Mouse (Mus musculus) neutrophil, adult 5-6 weeks (primary cell): ENCODE data around the gene Lypla2. TPM values are rescaled to one million over a fixed set of nuclear protein-coding genes. Genes with fewer than 3 reads are reported as not detected.
"Not testable (repeated sequence)": the region's sequence is repeated elsewhere in the genome, so short reads cannot be mapped to it uniquely, and the experiment has no call there.

Experiments used
- ATAC-seq: fragments of 151-379, 151-347 bp; 2 replicates; pipeline ENCODE4 v1.8.0; 2017; ENCODE audit warnings: mild to moderate bottlenecking, moderate TSS enrichment; ENCODE audit not compliant: insufficient number of reproducible peaks, poor library complexity, low FRiP score, severe bottlenecking; ENCODE audit errors: extremely low read depth
- total RNA-seq: library from RNA; stranded (forward); fragments of 200-1000 nt; gene quantifications from 2 replicates; pipeline ENCODE4 v1.2.3, GENCODE M21; 2017

Lypla2 gene
- total RNA-seq, 1 experiment from 2014 or later = 41.0 TPM

- not testable (repeated sequence) for ATAC-seq
Observed at GRCm38 (mm10) chr4:135980223-135980622, 7.8 kb upstream of the Lypla2 start.

DNA sequence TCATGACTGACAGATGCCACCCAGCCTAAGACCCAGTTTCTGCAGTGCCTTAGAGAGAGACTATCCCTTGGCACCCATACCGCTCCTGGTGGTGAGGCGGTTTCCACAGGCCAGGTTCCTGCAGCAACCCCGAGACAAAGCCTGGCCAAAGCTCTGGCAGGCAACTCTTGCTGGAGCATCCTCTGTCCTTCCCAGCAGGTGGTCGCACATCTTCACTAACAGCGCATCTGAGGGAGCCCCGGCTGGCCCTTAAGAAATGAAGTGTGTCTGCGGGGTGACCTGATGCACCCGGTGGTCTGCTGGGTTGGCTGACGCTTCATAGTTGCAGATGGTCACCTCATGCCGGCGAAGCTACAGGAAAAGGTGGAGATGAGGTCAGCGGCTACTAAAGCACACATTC lies 3.7 kb upstream of the Lypla2 start:
- ATAC-seq = no peak

DNA sequence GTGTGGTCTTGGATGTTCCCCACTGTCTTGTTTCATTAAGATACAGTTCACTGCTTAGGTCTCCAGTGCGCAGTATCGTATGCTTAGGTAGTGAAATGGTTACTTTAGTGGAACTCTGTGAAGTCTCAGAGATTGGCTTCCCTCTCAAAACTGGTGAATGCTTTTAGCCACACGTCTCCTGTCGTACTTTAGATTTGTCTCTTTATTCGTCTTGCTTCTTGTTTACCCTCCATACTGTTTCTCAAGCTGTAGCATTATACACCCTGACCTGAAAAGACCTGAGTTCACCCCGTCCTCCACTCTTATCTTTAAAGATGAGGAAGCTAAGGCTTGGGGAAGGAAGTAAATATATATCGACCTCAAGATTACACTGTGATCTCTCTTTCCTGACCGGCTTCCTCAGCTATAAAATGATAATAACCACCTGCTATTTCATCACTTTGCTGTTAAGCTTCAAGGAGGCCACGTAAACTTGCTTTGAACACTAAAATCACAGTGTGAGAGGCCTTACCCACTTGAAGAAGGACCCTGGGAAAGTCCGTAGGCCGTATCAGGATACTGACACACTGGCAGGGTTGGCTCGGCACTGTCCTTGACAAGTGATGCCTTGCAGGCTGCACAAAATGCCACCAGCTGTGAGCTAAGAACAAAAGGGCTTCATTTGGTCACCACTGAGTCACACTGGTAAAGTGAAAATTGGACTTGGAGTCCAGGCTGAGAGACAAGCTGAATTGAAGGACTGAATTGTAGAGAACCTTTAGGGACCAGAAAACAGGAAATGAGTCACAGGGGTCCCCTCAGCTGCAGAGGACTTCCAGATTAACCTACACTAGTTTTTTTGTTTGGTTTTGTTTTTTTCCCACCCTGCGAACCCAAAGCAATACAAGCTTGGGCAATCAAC lies 735 bp upstream of the Lypla2 start:
- ATAC-seq = no peak; the same call in 1 of the 2 replicates

DNA sequence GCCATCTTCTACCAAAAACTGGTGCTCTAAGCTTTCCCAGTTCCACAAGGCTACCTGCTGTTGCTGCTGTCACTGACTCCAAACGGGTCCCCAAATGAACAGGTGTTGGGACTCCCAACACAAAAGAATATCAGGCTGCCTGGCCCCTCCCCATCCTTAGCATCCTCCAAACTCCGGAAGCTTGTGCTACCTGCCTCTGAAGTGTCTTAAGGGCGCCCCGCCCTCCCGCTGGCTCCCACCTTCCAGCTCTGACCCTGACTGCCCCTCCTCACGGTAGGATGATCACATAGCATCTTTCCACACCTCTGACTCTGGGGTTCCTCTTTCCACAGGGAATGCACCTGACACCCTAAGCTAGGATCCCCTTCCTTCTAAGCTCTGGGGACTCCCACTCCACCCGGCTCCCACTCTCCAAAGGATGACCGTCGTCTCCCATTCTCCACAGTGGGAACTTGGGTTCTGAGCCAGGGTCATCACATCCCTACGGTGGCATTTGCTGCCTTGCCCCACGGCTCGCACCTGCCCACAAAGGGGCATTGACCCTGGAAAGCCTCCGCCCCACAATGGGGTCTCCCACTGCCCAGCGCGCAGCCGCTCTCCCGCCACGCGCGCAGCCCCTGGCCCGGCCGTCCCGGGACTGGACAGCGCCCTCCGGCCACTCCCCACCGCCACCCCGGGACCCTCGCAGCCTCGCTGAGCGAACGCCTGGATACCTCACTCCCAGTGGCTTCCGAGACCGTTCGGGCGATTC lies 446 bp downstream of the Lypla2 start:
- ATAC-seq = peak; percentile 21; the same call in 1 of the 2 replicates

- ATAC-seq = no peak
Observed at GRCm38 (mm10) chr4:135970585-135970984, 1.8 kb downstream of the Lypla2 start.

DNA sequence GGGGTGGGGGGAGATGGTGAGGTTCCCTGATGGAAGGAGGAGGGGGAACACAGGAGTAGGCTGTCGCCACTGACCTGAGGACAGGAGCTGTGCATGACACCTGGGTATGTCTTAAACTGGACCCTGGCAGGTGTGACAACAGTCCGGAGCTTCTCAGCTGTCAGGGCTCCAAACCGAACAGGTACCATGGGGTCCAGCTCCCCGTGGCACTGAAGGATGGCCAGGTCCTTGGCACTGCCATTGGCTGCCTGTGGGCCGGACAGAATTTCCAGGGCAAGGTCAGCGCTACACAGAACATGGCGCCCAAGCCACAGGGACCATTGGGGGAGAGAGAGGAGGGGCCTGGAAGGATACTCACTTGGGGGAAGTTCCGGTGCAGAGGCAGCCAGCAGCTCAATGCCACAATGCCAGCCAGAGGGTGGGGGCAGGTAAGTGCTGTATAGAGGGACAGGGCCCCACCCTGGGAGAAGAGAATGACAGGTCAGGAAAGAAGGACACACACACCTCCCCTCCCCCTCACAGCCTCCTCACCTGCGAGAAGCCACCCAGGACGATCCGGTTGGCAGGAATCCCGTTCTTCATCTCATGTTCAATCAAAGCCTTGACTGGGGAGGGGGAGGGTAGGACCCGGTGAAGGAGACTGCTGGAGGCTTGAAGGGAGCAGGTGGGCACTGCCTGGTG lies 3.2 kb downstream of the Lypla2 start:
- no peak for ATAC-seq

- ATAC-seq = no peak
Observed at GRCm38 (mm10) chr4:135968271-135968869, 4.1 kb downstream of the Lypla2 start.

DNA sequence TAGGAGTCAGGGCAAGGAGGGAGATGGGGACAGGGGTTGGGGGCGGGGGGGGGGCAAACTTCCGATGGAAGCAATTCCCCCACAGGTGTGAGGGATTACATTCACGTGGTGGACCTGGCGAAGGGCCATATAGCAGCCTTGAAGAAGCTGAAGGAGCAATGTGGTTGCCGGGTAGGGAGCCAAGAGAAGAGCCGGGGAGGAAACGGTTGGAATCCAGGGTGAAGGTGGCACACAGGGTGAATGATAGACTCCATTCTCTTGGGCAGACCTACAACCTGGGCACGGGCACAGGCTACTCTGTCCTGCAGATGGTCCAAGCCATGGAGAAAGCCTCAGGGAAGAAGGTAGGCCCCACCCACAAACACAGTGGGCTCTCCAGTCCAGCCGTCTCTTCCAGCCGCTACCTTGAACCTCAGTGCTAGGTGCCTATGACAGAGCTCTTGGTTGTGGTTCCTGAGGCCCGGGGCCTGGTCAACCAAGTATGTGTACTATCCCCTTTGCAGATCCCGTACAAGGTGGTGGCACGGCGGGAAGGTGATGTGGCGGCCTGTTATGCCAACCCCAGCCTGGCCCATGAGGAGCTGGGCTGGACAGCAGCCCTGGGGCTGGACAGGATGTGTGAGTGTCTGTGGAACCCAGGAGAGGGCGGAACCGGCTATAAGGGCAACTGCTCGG lies 5.2 kb downstream of the Lypla2 start:
- ATAC-seq = no peak

GRCm38 (mm10) chr4:135966283-135966682 lies 6.1 kb downstream of the Lypla2 start:
- ATAC-seq = no peak

DNA sequence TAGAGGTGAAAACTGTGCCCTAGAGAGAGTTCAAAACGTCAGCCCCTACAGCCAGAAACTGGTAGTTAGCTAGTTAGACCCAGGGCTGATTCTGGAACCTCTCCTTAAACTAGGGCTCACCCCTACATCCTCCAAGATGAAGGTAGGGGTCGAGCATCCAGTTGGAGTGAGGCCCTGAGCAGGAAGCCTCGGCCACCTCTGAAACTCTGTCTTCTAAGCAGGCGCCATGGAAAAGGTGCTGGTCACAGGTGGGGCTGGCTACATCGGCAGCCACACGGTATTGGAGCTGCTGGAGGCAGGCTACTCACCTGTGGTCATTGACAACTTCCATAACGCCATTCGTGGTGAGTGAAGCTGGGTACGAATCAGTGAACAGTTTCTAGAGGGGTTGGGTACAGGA lies 7.3 kb downstream of the Lypla2 start:
- ATAC-seq = no peak

DNA sequence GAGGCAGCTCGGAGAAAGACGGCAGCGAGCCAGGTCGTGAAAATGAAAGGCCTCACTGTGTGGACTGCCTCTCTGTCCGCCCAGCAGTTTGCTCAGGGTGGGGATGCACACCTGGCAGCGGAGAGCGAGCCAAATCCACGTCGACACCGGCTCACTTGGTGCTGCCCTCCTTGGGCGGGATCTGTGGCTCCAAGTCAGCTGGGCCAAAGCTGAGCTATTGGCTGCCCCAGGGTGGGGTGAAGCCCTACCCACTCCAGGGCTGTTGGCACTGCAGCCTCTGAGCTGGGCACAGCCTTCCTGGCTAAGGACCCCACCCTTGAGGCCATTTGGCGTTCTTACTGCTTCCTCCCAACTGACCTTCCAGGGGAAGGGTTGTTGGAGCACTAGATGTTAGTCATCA lies 8.0 kb downstream of the Lypla2 start:
- no peak for ATAC-seq

GRCm38 (mm10) chr4:135963457-135964193 lies 8.8 kb downstream of the Lypla2 start, which contains the start of gene Gale:
Gene Gale, plus strand, starts transcription at chr4:135963727.
- ATAC-seq = peak; percentile 89

DNA sequence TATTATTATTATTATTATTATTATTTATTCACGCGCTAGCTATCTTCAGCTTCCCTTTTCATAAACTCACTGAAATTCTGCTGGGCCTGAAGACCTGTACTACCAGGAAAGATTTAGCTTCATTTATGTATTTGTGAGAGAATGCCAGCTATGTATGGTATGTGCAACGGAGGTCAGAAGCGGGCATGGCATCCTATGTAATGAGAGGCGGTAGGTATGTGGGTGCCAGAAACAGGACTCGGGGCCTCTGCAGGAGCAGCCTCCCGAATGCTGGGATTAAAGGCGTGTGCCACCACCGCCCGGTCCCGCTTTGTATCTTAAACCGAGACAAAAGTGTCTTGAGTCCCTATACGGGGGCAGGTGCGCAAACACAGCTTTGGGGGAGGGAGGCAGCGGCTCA lies 9.5 kb downstream of the Lypla2 start:
- no peak for ATAC-seq

GRCm38 (mm10) chr4:135962198-135962597 lies 10.2 kb downstream of the Lypla2 start:
- ATAC-seq = no peak

- no peak for ATAC-seq
Observed at GRCm38 (mm10) chr4:135961709-135962108, 10.7 kb downstream of the Lypla2 start.

DNA sequence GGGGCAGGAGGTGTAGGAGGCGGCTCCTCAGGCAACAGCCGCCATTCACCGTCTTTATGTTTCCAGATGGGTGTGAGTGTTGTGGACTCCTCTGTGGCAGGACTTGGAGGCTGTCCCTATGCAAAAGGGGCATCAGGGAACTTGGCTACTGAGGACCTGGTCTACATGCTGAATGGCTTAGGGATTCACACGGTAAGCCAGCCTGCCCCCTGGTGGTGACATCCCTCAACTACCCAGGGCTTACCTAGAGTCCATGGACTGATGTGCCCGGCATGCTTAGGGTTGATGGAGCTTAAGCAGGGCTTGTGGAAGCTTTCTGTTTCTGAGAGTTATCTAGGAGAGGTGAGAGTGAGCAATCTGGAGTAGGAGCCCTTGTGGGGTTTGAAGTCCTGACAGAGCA lies 11.7 kb downstream of the Lypla2 start:
- ATAC-seq = peak; percentile 58

GRCm38 (mm10) chr4:135958354-135958753 lies 14.1 kb downstream of the Lypla2 start:
- ATAC-seq = no peak

DNA sequence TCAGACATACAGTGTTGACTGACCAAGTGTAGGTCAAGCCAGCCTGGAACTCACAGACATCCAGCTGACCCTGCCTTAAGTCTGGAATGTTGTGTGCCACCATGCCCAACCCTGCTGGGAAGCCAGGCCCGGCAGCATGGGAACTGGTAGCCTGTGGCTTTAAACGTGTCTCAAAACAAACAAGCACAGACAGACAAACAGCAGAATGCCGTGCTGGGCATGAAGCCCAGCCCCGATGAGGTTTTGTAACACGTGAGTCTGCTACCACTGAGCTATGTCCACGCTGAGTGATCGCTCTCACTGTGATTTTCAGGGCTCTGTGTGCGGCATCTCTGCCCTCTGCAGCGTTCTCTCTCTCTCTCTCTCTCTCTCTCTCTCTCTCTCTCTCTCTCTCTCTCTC lies 16.5 kb downstream of the Lypla2 start:
- ATAC-seq = no peak
